Mouse (Mus musculus) T-cell, adult 66 days (primary cell): ENCODE results near the gene Rrbp1. TPM values are rescaled to one million over a fixed set of nuclear protein-coding genes. Genes with fewer than 3 reads are reported as not detected.

Experiments
- total RNA-seq, 2 experiments: library from RNA; stranded (reverse); gene quantifications; 3 replicates in 1 of 2; 4 replicates in 1 of 2; pipeline ENCODE4 v1.2.4; 2023

Gene Rrbp1
- total RNA-seq, result 10 to 100 TPM; 65.3 to 76.1 TPM

GRCm38 (mm10) chr2:144011080-144011551, at the start of gene Rrbp1:
Rrbp1 (minus strand) TSS chr2:144011263.

GRCm38 (mm10) chr2:144032664-144033063, 21.6 kb upstream of the Rrbp1 start, which contains the start of gene Banf2:
Banf2 (plus strand) TSS chr2:144033059.

GRCm38 (mm10) chr2:143914760-143915599, 96.1 kb downstream of the Rrbp1 start, which contains the start of gene Dstn:
Dstn (plus strand) TSS chr2:143915320.

Other genes starting within 250 kb of the Rrbp1 start
- gene Bfsp1, start 148.1 kb downstream of the Rrbp1 start, total RNA-seq, result not detected
- 10 to 100 TPM; 19.2 to 22.3 TPM for gene Dstn, start 95.9 kb downstream of the Rrbp1 start, total RNA-seq
- gene Banf2, start 21.8 kb upstream of the Rrbp1 start, total RNA-seq, result not detected